Mouse (Mus musculus) midbrain, embryonic 15.5 days (tissue): ENCODE measurements around the gene Rere. TPM values are rescaled to one million over a fixed set of nuclear protein-coding genes. Genes with fewer than 3 reads are reported as not detected.

Experiments used
- ATAC-seq: fragments of 200-750 bp; cut with Nextera tagmentation; replicated peaks from 2 replicates; pipeline ENCODE4 v1.8.0; 2017; ENCODE audit warnings: moderate TSS enrichment
- H3K27ac ChIP-seq: fragments of 300-500 bp; sonication (generic); 2 replicates; pipeline ENCODE4 v1.5.1; 2015; ENCODE audit warnings: mild to moderate bottlenecking, inconsistent platforms
- H3K27me3 ChIP-seq: fragments of 300-500 bp; sonication (generic); replicated peaks from 2 replicates; pipeline ENCODE4 v1.6.1; 2015; ENCODE audit warnings: inconsistent platforms
- H3K36me3 ChIP-seq: fragments of 300-500 bp; sonication (generic); replicated peaks from 2 replicates; pipeline ENCODE4 v1.6.1; 2015; ENCODE audit warnings: inconsistent platforms
- H3K4me1 ChIP-seq: fragments of 300-500 bp; sonication (generic); 2 replicates; pipeline ENCODE4 v1.6.1; 2015; ENCODE audit warnings: inconsistent platforms
- H3K4me2 ChIP-seq: fragments of 300-500 bp; sonication (generic); 2 replicates; pipeline ENCODE4 v1.6.1; 2015; ENCODE audit warnings: inconsistent platforms, mild to moderate bottlenecking, moderate library complexity
- H3K4me3 ChIP-seq: fragments of 300-500 bp; sonication (generic); 2 replicates; pipeline ENCODE4 v1.5.1; 2015; ENCODE audit warnings: mild to moderate bottlenecking, inconsistent platforms
- H3K9ac ChIP-seq: fragments of 300-500 bp; sonication (generic); 2 replicates; pipeline ENCODE4 v1.6.1; 2015; ENCODE audit warnings: mild to moderate bottlenecking, inconsistent platforms
- H3K9me3 ChIP-seq: fragments of 300-500 bp; sonication (generic); 2 replicates; pipeline ENCODE4 v1.6.1; 2016; ENCODE audit warnings: inconsistent platforms
- WGBS: fragments of 180-500 bp; shearing (Covaris S2); methylation state at CpG from one replicate; pipeline ENCODE4 v1.1.7; 2015; ENCODE audit warnings: mixed read lengths; 5-methylcytosine and 5-hydroxymethylcytosine counted together
- polyA plus RNA-seq: library from polyadenylated mRNA; unstranded; fragments of >200 nt; fragmentation: Nextera tagmentation; extraction: Ambion mirVana; gene quantifications from 2 replicates; pipeline ENCODE4 v1.2.1, GENCODE M21; 2015

Rere gene
- polyA plus RNA-seq, 1 experiment from 2014 or later, result 37.4 TPM

- Histone ChIP-seq H3K4me3 (peak overlapping the region; percentile 77; the same call in 1 of the 2 replicates), H3K36me3 (peaks cover 36% of the 10 kb centered on the region), H3K9me3 (no peaks in the 10 kb centered on the region), H3K4me1 (peaks cover 43% of the 10 kb centered on the region), H3K27ac (peak overlapping the region; percentile 56), H3K9ac (no peak overlapping the region), H3K4me2 (peak overlapping the region; percentile 69), H3K27me3 (no peaks in the 10 kb centered on the region)
- no peak for ATAC-seq
- 6% methylated on average over 6 of the region's 6 CpGs for WGBS
These were observed 41.5 kb upstream of the Rere start for GRCm38 (mm10) chr4:150239951-150240368.

- peak overlapping the region; percentile 17; the same call in 1 of the 2 replicates for H3K4me2 ChIP-seq
- no peak overlapping the region for H3K27ac ChIP-seq
- WGBS, result 83% methylated on average over 1 of the region's 1 CpGs
- ATAC-seq, result no peak
- H3K36me3 ChIP-seq, result peaks cover 36% of the 10 kb centered on the region
- no peak overlapping the region for H3K9ac ChIP-seq
- no peaks in the 10 kb centered on the region for H3K9me3 ChIP-seq
- peaks cover 43% of the 10 kb centered on the region for H3K4me1 ChIP-seq
- no peaks in the 10 kb centered on the region for H3K27me3 ChIP-seq
- H3K4me3 ChIP-seq, result no peak overlapping the region
These were observed 41.0 kb upstream of the Rere start for GRCm38 (mm10) chr4:150240381-150240886.

GRCm38 (mm10) chr4:150241708-150242107 is 39.7 kb upstream of the Rere start:
- no peak overlapping the region for H3K4me3 ChIP-seq
- no peaks in the 10 kb centered on the region for H3K9me3 ChIP-seq
- ATAC-seq, result no peak
- 66% methylated on average over 4 of the region's 4 CpGs for WGBS
- no peaks in the 10 kb centered on the region for H3K27me3 ChIP-seq
- H3K9ac ChIP-seq, result no peak overlapping the region
- peaks cover 39% of the 10 kb centered on the region for H3K4me1 ChIP-seq
- no peak overlapping the region for H3K27ac ChIP-seq
- peaks cover 47% of the 10 kb centered on the region for H3K36me3 ChIP-seq
- H3K4me2 ChIP-seq, result no peak overlapping the region

- Histone ChIP-seq H3K9me3 (no peaks in the 10 kb centered on the region), H3K36me3 (peaks cover 53% of the 10 kb centered on the region), H3K27me3 (no peaks in the 10 kb centered on the region), H3K4me3 (no peak overlapping the region), H3K27ac (no peak overlapping the region), H3K4me2 (no peak overlapping the region), H3K4me1 (peaks cover 38% of the 10 kb centered on the region), H3K9ac (no peak overlapping the region)
- ATAC-seq, result no peak
- WGBS, result 77% methylated on average over 5 of the region's 5 CpGs
These were observed 38.7 kb upstream of the Rere start for GRCm38 (mm10) chr4:150242745-150243144.

GRCm38 (mm10) chr4:150245876-150246275 is 35.6 kb upstream of the Rere start:
- Histone ChIP-seq H3K4me3 (no peak overlapping the region), H3K9ac (no peak overlapping the region), H3K4me2 (no peak overlapping the region), H3K27ac (no peak overlapping the region), H3K9me3 (no peaks in the 10 kb centered on the region), H3K4me1 (peaks cover 20% of the 10 kb centered on the region), H3K36me3 (peaks cover 63% of the 10 kb centered on the region), H3K27me3 (no peaks in the 10 kb centered on the region)
- WGBS, result 77% methylated on average over 2 of the region's 2 CpGs
- no peak for ATAC-seq

GRCm38 (mm10) chr4:150248009-150248408 is 33.4 kb upstream of the Rere start:
- peaks cover 49% of the 10 kb centered on the region for H3K36me3 ChIP-seq
- peaks cover 19% of the 10 kb centered on the region for H3K4me1 ChIP-seq
- no peak overlapping the region for H3K9ac ChIP-seq
- H3K27me3 ChIP-seq, result no peaks in the 10 kb centered on the region
- 49% methylated on average over 5 of the region's 5 CpGs for WGBS
- no peak overlapping the region for H3K4me2 ChIP-seq
- peak; percentile 51 for ATAC-seq
- H3K9me3 ChIP-seq, result no peaks in the 10 kb centered on the region
- H3K27ac ChIP-seq, result no peak overlapping the region
- no peak overlapping the region for H3K4me3 ChIP-seq

- Histone ChIP-seq H3K27ac (no peak overlapping the region), H3K36me3 (peaks cover 41% of the 10 kb centered on the region), H3K4me3 (no peak overlapping the region), H3K9me3 (no peaks in the 10 kb centered on the region), H3K27me3 (no peaks in the 10 kb centered on the region), H3K4me1 (peaks cover 19% of the 10 kb centered on the region), H3K9ac (no peak overlapping the region), H3K4me2 (no peak overlapping the region)
- WGBS, result 74% methylated on average over 5 of the region's 5 CpGs
- no peak for ATAC-seq
These were observed 32.5 kb upstream of the Rere start for GRCm38 (mm10) chr4:150248917-150249316.

GRCm38 (mm10) chr4:150249731-150250270 is 31.6 kb upstream of the Rere start:
- Histone ChIP-seq H3K4me1 (peaks cover 22% of the 10 kb centered on the region), H3K36me3 (peaks cover 32% of the 10 kb centered on the region), H3K4me2 (no peak overlapping the region), H3K9me3 (no peaks in the 10 kb centered on the region), H3K4me3 (no peak overlapping the region), H3K9ac (no peak overlapping the region), H3K27ac (no peak overlapping the region; the same call in 1 of the 2 replicates), H3K27me3 (no peaks in the 10 kb centered on the region)
- WGBS, result 87% methylated on average over 5 of the region's 5 CpGs
- no peak for ATAC-seq

- 22% methylated on average over 18 of the region's 18 CpGs for WGBS
- Histone ChIP-seq H3K9me3 (no peaks in the 10 kb centered on the region), H3K4me1 (peaks cover 22% of the 10 kb centered on the region), H3K27me3 (no peaks in the 10 kb centered on the region), H3K36me3 (peaks cover 28% of the 10 kb centered on the region), H3K9ac (no peak overlapping the region), H3K27ac (peak overlapping the region; percentile 86), H3K4me2 (peak overlapping the region; percentile 24), H3K4me3 (no peak overlapping the region)
- ATAC-seq, result peak; percentile 53
These were observed 30.7 kb upstream of the Rere start for GRCm38 (mm10) chr4:150250549-150251422.

- no peak for ATAC-seq
- no peak overlapping the region for H3K4me3 ChIP-seq
- H3K4me1 ChIP-seq, result peaks cover 38% of the 10 kb centered on the region
- no peak overlapping the region for H3K27ac ChIP-seq
- H3K4me2 ChIP-seq, result no peak overlapping the region
- H3K9me3 ChIP-seq, result no peaks in the 10 kb centered on the region
- peaks cover 4% of the 10 kb centered on the region; the same call in 1 of the 2 replicates for H3K36me3 ChIP-seq
- 67% methylated on average over 4 of the region's 4 CpGs for WGBS
- no peak overlapping the region for H3K9ac ChIP-seq
- no peaks in the 10 kb centered on the region for H3K27me3 ChIP-seq
These were observed 27.0 kb upstream of the Rere start for GRCm38 (mm10) chr4:150254416-150254815.

GRCm38 (mm10) chr4:150255181-150255580 is 26.3 kb upstream of the Rere start:
- H3K9me3 ChIP-seq, result no peaks in the 10 kb centered on the region
- H3K27ac ChIP-seq, result no peak overlapping the region; the same call in 1 of the 2 replicates
- peaks cover 36% of the 10 kb centered on the region for H3K4me1 ChIP-seq
- no peak overlapping the region for H3K9ac ChIP-seq
- 81% methylated on average over 7 of the region's 7 CpGs for WGBS
- H3K27me3 ChIP-seq, result no peaks in the 10 kb centered on the region
- no peak overlapping the region for H3K4me3 ChIP-seq
- 0 out of 2 replicates have a peak, but pooled peaks cover 2% of the 10 kb centered on the region for H3K36me3 ChIP-seq
- no peak for ATAC-seq
- H3K4me2 ChIP-seq, result no peak overlapping the region
